Comparison of ENCODE assay signal across 9 mouse cellular contexts in genomic region chr5:19522168-19522567, GRCm38 (mm10).
DNase-seq lines count a peak whose midpoint lies in the region; ATAC-seq lines count a peak whose summit lies in the region.
"Had no signal": no experiment of that assay in that cellular context is flagged by ENCODE, and none has a peak within 500 bp of the region (broad histone marks: within the 10 kb centered on the region; RNA-seq: fewer than 3 reads in every experiment).

No protein-coding gene starts in this region.

- no peak for DNase-seq in forebrain, embryonic 11.5 days (ENCODE audit: low spot score)
- no peak for DNase-seq in forebrain, embryonic 10.5 days (ENCODE audit: extremely low spot score, low spot score)
- DNase-seq in 3T3-L1 (ENCODE audit: low read depth, low spot score) = peak; percentile 64
- peak; percentile 44 for DNase-seq in cerebellum, adult 9-10 months
- peak; percentile 4 for DNase-seq in induced T-regulatory cell, adult 2 months (ENCODE audit: low read depth)
- peak; percentile 87 for DNase-seq in midbrain, embryonic 14.5 days
- DNase-seq in right cerebral cortex, postnatal 36 days (ENCODE audit: low spot score in 2 of 2) = no peak

- no peaks in the 10 kb centered on the region for H3K36me3 ChIP-seq in forebrain, embryonic 11.5 days (ENCODE audit: control insufficient read depth, insufficient read depth, low read length)
- no peaks in the 10 kb centered on the region for H3K36me3 ChIP-seq in forebrain, embryonic 10.5 days (replicated peaks)
- no peaks in the 10 kb centered on the region for H3K36me3 ChIP-seq in midbrain, embryonic 14.5 days (ENCODE audit: control insufficient read depth, insufficient read depth, low read length)
- H3K36me3 ChIP-seq: heart, embryonic 15.5 days had no signal

- H3K9ac ChIP-seq in forebrain, embryonic 11.5 days (ENCODE audit: low read length) = no peak overlapping the region
- no peak overlapping the region for H3K9ac ChIP-seq in midbrain, embryonic 14.5 days (replicated peaks; ENCODE audit: low read length)
- H3K9ac ChIP-seq: heart, embryonic 15.5 days had no signal

- peak; percentile 72 for ATAC-seq in forebrain, embryonic 11.5 days (replicated peaks; ENCODE audit: low FRiP score)
- ATAC-seq in midbrain, embryonic 14.5 days (ENCODE audit: low FRiP score, low TSS enrichment) = peak; percentile 60; the same call in 1 of the 2 replicates
- no peak for ATAC-seq in erythroid progenitor cell, adult 5-6 weeks (replicated peaks; ENCODE audit: low FRiP score, poor library complexity, severe bottlenecking)

- H3K27me3 ChIP-seq in forebrain, embryonic 11.5 days (ENCODE audit: control insufficient read depth, insufficient read depth, low read length) = no peaks in the 10 kb centered on the region
- no peaks in the 10 kb centered on the region for H3K27me3 ChIP-seq in forebrain, embryonic 10.5 days (ENCODE audit: poor library complexity, severe bottlenecking)
- no peaks in the 10 kb centered on the region for H3K27me3 ChIP-seq in midbrain, embryonic 14.5 days (ENCODE audit: control insufficient read depth, insufficient read depth, low read length)
- H3K27me3 ChIP-seq: heart, embryonic 15.5 days had no signal

- H3K9me3 ChIP-seq in forebrain, embryonic 11.5 days (ENCODE audit: control insufficient read depth, low read length) = no peaks in the 10 kb centered on the region
- no peaks in the 10 kb centered on the region for H3K9me3 ChIP-seq in forebrain, embryonic 10.5 days
- no peaks in the 10 kb centered on the region for H3K9me3 ChIP-seq in midbrain, embryonic 14.5 days (ENCODE audit: control insufficient read depth, low read length)
- H3K9me3 ChIP-seq: heart, embryonic 15.5 days had no signal

- H3K4me3 ChIP-seq in forebrain, embryonic 11.5 days (ENCODE audit: low read depth, low read length) = no peak overlapping the region
- H3K4me3 ChIP-seq in forebrain, embryonic 10.5 days = no peak overlapping the region
- H3K4me3 ChIP-seq in midbrain, embryonic 14.5 days (replicated peaks; ENCODE audit: low read depth, low read length) = no peak overlapping the region
- H3K4me3 ChIP-seq: heart, embryonic 15.5 days had no signal

- no peaks in the 10 kb centered on the region for H3K4me1 ChIP-seq in forebrain, embryonic 11.5 days (replicated peaks; ENCODE audit: control insufficient read depth, insufficient read depth, low read length)
- H3K4me1 ChIP-seq in forebrain, embryonic 10.5 days = no peaks in the 10 kb centered on the region
- H3K4me1 ChIP-seq in midbrain, embryonic 14.5 days (ENCODE audit: control insufficient read depth, insufficient read depth, low read length) = no peaks in the 10 kb centered on the region
- H3K4me1 ChIP-seq: heart, embryonic 15.5 days had no signal

- no peak overlapping the region for H3K4me2 ChIP-seq in forebrain, embryonic 11.5 days (ENCODE audit: low read depth, low read length, severe bottlenecking)
- no peak overlapping the region for H3K4me2 ChIP-seq in midbrain, embryonic 14.5 days (ENCODE audit: low read length)
- H3K4me2 ChIP-seq: heart, embryonic 15.5 days had no signal

- H3K27ac ChIP-seq in forebrain, embryonic 11.5 days (ENCODE audit: low read depth, low read length) = no peak overlapping the region
- H3K27ac ChIP-seq in forebrain, embryonic 10.5 days = no peak overlapping the region
- no peak overlapping the region for H3K27ac ChIP-seq in midbrain, embryonic 14.5 days (replicated peaks; ENCODE audit: low read depth, low read length)
- H3K27ac ChIP-seq: heart, embryonic 15.5 days had no signal

Comparison
In these comparisons a context has a peak if more than half of its experiments do, and no peak if none do; other contexts are left out.
1. DNase-seq: peak in 3T3-L1 (single experiment), cerebellum, adult 9-10 months (single experiment), induced T-regulatory cell, adult 2 months (single experiment) and midbrain, embryonic 14.5 days (single experiment); none in forebrain, embryonic 11.5 days (single experiment), forebrain, embryonic 10.5 days (single experiment) and right cerebral cortex, postnatal 36 days (0 of 2).